Mouse (Mus musculus) kidney, postnatal 36 days (tissue): ENCODE measurements around the gene Cacna2d1.
A peak's percentile ranks its signal among the peaks of the same experiment; 100 is the strongest.

Source experiments
- DNase-seq, 2 experiments: peaks; one replicate each; pipeline ENCODE4 v3.0.0; 2021 to 2022; ENCODE audit warnings: mixed read lengths in 2 of 2

Gene Cacna2d1

DNA sequence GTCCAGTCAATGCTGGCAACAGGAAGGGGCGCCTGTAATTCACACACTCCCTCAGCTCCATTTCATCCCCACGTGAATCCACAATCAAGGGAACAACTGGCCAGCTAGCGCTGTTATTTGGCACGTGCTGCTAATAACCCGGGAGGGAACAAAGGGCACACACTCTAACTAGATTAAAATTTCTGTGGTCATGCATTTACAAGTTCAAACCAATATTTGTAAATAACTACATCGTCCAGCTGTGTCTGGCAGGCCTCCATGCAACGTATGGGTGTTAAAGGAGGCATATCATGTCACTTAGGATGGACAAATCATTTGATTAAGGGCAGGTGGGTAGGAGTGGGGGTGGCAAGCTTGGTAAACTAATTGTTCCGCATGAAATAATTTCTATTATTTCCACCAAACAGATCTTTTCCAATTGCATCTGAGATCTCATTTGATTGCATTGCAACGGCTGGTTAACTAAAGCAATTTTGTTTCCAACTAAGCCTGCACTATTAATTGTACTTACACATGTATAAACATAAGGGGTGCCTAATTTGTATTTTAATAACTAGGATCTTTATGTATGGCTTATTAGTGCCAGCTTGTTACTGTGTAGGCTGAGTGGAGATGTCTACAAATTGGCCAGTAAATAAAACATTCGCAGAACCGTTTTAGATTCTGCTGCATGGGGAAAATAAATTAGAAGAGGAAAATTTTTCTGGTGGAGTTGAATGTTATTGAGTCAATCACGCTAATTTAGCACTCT lies 231.8 kb downstream of the Cacna2d1 start:
- DNase-seq = no peak

DNA sequence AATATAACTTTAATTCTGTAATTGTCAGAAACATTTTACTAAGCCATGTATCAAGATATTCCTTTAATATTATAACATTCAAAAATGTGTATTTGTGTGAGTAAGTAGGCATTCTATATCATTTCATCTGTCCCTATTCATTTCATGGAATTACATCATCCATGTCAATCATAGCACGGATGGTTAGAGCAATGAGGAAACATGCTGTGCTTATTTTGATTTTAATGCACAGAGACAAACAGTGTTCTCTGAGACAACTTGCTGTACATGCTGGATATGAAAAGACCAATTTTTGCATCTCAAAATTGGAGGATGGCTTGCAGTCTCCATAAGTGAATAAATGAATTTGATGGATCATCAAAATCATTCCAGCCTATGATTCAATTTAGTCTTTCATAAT lies 232.4 kb downstream of the Cacna2d1 start:
- no peak for DNase-seq

DNA sequence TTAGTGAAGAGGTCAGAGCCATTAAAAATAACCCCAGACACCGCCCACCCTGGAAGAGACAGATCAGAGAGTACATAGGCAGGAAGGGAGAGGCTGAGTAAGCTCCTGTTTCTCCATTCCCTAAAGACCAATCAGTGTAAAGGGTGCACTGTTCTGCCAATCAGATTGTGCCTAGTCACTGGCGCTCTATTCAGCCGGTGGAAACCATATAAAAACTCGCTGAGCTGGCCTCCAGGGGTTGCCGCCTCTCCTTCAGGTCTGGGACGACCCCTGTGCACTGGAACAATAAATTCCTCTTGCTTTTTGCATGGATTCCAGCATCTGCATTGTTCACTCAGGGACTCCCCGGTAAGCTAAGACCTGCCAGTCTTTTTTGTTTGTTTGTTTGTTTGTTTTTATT lies 246.6 kb downstream of the Cacna2d1 start:
- DNase-seq = no peak

DNA sequence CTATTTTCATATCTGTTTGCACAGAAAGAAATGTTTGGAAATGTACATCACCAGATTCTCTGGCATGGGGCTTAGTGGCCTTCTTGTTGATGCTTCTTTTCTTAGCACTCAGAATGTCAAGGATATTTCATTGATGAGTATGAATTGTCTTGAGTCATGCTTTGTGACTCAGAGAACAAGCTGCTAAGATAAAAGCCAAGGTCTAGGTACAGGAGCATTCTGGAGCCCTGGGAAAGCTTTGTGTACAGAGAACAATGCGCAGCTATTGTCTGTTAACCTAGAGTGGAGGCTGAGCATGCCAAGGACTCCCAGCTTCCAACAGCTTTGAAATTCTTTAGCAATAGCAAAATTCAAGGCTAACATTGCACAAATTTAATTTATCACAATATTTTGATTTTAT lies 249.6 kb downstream of the Cacna2d1 start:
- DNase-seq = no peak

GRCm38 (mm10) chr5:16187931-16188330 lies 253.4 kb downstream of the Cacna2d1 start:
- peak; percentile 2 to 4 for DNase-seq

DNA sequence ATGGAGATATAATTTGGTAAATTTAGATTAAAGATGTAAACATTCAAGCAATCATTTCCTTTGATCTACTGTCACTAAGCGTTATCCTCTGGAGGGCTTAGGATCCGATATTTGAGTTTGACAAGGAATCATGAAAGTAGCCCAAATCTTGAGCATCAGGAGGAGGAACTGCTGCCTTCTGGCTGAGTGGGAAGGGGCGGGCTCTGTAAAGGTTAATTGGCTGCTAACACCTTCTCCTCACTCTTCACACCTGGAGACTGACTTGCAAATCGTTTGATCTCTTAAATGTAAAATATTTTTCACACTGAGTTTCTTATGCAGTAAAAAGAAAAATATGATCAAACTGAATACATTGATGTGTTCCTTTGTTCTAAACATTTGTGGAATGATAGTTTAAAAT lies 255.4 kb downstream of the Cacna2d1 start:
- no peak for DNase-seq

- DNase-seq = no peak
Measured at GRCm38 (mm10) chr5:16191165-16191564, 256.7 kb downstream of the Cacna2d1 start.

DNA sequence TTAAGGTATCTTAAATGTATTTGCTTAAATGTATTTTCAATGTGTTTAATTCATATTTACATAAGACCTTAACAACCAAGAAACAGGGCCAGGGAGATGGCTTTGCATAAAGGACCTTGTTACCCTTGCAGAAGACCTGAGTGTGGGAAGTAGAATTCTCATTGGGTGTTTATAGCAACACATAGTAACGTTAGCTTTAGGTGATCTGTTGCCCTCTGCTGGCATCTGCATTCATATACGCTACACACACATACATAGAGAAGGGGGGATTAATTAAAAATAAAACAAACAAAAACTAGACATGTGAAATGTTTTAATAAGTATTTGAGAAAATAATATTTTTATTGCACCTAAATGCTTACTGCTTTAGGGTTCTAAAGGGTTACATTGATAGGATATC lies 265.3 kb downstream of the Cacna2d1 start:
- DNase-seq = peak in 1 of 2 experiments; percentile 9

- DNase-seq = no peak
Measured at GRCm38 (mm10) chr5:16221960-16222359, 287.5 kb downstream of the Cacna2d1 start.

- no peak for DNase-seq
Measured at GRCm38 (mm10) chr5:16225359-16225758, 290.9 kb downstream of the Cacna2d1 start.

GRCm38 (mm10) chr5:16229384-16229783 lies 294.9 kb downstream of the Cacna2d1 start:
- DNase-seq = no peak

GRCm38 (mm10) chr5:16231477-16231876 lies 297.0 kb downstream of the Cacna2d1 start:
- no peak for DNase-seq

DNA sequence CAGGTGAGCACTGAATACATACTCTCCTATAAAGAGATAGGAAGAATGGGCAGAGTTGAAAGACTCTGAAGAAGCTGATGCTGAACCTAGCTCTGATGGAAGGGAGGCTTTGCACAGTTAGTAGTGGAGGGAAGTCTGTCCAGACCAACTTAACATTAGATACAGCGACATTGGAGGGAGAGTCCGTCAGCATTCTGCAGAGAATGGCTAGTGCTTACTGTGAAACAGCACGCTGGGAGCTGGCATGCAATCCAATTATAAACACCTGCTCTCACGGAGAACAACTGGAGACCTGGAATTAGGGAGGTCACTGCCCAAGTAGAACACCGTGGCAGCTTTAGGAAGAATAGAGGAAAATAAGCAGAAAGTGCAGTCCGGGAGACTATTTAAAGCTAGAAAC lies 300.4 kb downstream of the Cacna2d1 start:
- DNase-seq = no peak

DNA sequence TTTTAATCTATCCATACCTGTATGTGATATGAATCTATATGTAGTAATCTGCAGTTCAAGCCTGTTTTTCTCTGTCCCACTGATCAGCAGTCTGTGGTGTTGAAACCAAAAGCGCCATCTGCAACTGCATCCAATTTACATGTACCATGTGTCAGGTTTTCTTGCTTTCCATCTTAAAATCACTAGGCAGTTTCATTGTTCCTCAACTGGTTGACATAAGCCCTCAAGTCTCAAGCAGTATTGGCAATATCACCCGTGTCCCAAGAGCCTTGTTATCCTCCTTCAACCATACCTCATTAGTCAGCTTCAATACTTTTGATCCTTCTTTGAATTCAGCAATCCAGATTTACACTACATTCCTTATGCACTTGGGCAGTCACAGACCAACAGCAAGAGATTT lies 301.4 kb downstream of the Cacna2d1 start:
- DNase-seq = no peak

DNA sequence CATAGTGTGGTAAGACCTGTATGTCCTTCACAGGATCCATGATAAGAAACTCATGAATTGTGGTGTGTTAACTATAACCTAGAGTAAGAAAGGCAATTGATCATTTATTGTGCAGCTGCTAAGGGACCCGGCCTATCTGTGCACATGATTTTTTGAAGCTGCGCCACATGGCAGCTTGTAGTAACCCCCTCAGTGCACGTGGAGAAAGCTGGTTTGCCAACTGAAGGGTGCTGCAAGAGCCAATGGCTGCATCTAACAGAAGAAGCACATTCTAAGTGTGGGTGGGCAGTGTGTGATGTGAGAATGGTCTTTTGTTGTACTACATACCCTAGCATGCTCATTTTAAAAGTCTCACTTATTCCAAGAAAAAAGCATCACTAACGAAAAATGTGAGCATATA lies 302.1 kb downstream of the Cacna2d1 start:
- no peak for DNase-seq

- DNase-seq = peak; percentile 9 to 54
Measured at GRCm38 (mm10) chr5:16237972-16238371, 303.5 kb downstream of the Cacna2d1 start.

- no peak for DNase-seq
Measured at GRCm38 (mm10) chr5:16240255-16240654, 305.8 kb downstream of the Cacna2d1 start.

GRCm38 (mm10) chr5:16243599-16243998 lies 309.1 kb downstream of the Cacna2d1 start:
- no peak for DNase-seq

GRCm38 (mm10) chr5:16252738-16253513 lies 318.4 kb downstream of the Cacna2d1 start:
- no peak for DNase-seq

GRCm38 (mm10) chr5:16253768-16254167 lies 319.3 kb downstream of the Cacna2d1 start:
- no peak for DNase-seq

GRCm38 (mm10) chr5:16265385-16265784 lies 330.9 kb downstream of the Cacna2d1 start:
- no peak for DNase-seq

DNA sequence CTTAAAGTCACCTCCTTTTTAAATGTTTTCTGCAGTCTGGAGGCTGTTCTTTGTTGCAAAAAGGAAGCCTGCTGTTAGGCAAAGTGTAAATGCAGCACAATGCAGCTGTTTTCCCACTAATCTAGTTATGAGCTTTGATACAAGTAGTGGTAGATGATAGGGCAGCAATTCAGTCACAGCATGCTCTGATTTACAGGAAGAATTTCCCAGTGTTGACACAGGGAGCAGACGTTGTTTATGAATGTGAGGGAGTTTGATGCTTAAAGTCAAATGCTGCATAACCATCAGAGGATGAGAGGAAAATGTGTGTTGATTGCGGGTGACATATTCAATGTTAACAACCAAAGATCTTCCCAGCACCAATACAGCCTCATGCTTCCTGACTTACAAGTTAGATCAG lies 342.6 kb downstream of the Cacna2d1 start:
- DNase-seq = no peak

GRCm38 (mm10) chr5:16281229-16281628 lies 346.7 kb downstream of the Cacna2d1 start:
- DNase-seq = no peak

DNA sequence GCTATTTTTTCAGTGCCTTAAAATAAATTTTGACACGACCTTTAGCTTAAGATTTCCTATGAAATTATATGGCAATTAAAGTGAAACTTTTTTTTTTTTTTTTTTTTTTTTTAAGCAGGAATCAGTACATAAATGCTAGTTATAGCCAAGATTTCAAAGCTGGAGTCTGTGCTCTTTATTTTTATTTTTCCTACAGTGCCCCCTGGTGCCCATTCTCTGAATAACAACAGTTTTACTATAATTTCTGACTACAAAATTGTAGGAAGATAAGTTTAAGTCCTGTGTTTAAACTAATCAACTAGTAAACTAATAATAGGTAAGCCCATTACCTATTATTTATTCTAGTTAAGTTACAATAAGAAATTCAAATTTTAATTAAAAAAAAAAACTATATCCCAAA lies 358.7 kb downstream of the Cacna2d1 start:
- DNase-seq = peak; percentile 21 to 53
